Mouse (Mus musculus) adrenal gland, postnatal 4 days (tissue): ENCODE measurements around the gene Tmem203. TPM values are rescaled to one million over a fixed set of nuclear protein-coding genes. Genes with fewer than 3 reads are reported as not detected.

Experiments
- DNase-seq, 2 experiments: peaks; one replicate each; pipeline ENCODE4 v3.0.0; 2021 to 2022; ENCODE audit warnings: low spot score in 2 of 2, mixed read lengths in 2 of 2
- total RNA-seq, 2 experiments: library from RNA; stranded (reverse); gene quantifications; 2 replicates each; pipeline ENCODE4 v1.2.3; 2021

Gene Tmem203
- total RNA-seq, 2 experiments from 2014 or later = 28.9 to 38.5 TPM

DNA sequence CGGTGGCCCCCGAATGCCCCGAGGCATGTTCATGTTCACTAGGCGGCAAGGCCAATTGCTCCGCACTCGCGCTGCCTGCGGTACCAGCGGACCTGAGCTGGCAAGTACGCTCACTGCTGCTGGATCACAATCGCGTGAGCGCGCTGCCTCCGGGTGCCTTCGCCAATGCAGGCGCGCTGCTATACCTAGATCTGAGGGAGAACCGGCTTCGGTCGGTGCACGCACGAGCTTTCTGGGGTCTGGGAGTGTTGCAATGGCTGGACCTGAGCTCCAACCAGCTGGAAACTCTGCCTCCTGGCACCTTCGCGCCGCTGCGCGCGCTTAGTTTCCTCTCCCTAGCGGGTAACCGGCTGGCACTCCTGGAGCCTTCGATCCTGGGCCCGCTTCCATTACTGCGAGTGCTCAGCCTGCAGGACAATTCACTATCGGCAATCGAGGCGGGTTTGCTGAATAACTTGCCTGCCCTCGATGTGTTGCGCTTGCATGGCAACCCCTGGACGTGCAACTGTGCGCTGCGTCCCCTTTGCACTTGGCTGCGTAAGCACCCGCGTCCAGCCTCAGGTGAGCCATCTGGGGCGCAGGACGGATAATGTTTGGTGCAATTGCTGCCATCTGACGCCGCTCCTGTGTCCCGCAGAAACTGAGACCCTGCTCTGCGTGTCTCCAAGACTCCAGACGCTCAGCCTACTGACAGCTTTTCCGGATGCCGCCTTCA is 35.0 kb downstream of the Tmem203 start:
- no peak for DNase-seq

DNA sequence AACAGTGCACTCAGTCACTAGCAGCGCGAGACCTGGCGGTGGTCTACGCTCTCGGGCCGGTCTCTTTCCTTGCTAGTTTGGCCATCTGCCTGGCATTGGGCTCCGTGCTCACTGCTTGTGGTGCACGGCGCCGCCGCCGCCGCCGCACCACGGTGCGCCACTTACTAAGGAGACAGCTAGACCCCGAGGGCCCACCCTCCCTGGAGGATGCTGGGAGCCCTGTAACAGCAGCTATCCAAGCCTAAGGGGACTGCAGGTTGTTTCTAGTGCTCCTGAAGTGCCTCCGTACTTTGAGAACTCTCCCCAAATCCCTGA is 35.5 kb downstream of the Tmem203 start:
- DNase-seq = no peak

DNA sequence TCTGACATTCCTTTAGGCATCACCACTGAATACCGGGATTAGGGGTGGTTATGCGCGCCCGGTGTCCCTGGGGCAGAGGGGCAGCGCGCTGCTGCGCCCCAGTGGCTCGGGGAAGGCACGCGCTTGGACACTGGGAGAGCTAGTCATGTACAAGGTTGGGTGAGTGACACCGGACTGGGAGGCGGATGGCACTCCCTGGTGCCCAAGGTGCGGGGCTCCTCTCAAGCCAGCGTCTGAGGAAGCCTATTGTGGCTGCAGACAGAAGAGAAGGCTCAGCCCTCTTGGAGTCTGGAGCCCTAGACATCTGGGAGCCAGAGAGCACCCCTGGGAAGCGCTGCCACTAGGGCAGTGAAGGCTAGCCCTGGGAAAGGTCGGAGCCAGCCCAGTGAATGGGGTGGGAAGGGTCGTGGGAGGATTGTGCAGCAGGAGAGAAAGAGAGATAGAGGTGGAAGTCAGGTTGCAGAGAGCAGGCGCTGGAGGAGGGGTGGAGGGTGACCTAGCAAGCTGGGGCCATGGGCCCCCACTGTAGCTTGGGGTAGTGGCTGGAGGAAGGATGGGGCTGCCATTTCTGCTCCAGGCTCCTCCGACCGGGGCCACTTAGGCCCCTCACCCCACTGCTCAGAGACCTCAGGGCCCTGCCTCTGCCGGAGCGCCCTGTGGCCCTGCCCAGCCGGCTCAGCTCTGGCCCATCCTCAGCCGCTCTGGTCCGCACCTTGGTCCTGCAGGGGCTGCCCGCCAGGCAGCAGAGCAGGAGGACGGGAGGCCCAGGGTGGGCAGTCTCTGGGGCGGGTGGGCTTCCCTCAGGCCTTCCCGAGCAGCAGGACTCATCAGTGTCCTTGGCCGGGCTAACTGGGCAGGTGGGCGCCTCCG is 36.2 kb downstream of the Tmem203 start:
- no peak for DNase-seq

- DNase-seq = no peak
Observed at GRCm38 (mm10) chr2:25292054-25292544, 36.9 kb downstream of the Tmem203 start.

DNA sequence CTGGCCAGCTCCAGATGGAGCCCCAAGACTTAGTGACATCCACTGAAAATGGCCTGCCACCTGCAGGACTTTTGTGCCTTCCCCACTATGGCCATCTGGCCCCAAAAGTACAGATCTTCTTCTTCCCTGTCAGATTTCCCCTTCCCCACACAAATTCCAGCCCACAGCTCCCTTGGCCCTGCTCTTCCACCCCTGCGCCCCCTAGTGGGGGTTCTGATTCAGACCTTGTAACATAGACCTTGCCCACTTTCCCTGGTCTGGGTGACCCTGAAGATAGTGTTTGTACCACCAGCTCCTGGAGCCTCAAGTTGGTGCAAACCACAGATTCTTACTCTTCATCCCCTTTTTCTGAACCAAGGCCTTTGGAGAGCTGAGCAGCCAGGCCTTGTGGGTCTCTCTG is 37.6 kb downstream of the Tmem203 start:
- DNase-seq = peak in 1 of 2 experiments; percentile 65

DNA sequence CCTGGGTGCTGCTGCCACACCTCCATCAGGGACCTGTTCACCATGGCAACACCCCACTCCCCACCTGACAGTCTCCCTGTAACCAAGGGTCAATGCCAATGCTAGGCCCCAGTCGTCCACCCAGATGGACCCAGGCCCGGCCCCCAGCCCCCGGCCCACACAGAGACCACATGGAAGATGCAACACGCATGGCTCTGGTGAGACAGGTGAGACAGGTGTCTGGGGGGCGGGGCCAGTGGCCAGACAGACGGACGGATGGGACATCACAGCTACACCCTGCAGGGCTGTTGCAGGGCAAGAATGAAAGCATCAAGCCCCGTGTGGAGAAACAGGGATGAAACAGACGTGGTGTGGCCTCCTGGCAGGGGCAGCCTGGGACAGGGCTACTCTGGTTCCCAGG is 38.5 kb downstream of the Tmem203 start:
- no peak for DNase-seq

DNA sequence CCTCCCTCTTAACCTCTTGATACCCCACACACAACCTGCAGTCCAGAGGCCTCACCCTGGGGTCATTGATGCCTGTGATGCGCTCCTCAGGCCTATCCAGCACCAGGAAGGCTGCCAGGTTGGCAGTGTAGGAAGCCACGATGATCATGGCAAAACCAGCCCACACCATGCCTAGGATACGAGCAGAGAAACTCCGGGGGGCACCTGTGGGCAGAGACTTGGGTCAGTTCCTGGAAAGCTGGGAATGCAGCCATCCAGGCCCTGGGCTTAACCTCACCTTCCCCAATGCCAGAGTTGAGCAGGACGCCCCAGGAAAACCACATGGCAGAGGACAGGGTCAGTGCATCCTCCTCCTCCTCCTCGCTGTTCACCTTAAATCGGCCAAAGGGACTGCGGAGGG is 41.9 kb downstream of the Tmem203 start:
- no peak for DNase-seq

GRCm38 (mm10) chr2:25298046-25298445 is 42.8 kb downstream of the Tmem203 start:
- no peak for DNase-seq

GRCm38 (mm10) chr2:25303452-25303851 is 48.2 kb downstream of the Tmem203 start:
- DNase-seq = no peak

- no peak for DNase-seq
Observed at GRCm38 (mm10) chr2:25303931-25304656, 48.9 kb downstream of the Tmem203 start.

DNA sequence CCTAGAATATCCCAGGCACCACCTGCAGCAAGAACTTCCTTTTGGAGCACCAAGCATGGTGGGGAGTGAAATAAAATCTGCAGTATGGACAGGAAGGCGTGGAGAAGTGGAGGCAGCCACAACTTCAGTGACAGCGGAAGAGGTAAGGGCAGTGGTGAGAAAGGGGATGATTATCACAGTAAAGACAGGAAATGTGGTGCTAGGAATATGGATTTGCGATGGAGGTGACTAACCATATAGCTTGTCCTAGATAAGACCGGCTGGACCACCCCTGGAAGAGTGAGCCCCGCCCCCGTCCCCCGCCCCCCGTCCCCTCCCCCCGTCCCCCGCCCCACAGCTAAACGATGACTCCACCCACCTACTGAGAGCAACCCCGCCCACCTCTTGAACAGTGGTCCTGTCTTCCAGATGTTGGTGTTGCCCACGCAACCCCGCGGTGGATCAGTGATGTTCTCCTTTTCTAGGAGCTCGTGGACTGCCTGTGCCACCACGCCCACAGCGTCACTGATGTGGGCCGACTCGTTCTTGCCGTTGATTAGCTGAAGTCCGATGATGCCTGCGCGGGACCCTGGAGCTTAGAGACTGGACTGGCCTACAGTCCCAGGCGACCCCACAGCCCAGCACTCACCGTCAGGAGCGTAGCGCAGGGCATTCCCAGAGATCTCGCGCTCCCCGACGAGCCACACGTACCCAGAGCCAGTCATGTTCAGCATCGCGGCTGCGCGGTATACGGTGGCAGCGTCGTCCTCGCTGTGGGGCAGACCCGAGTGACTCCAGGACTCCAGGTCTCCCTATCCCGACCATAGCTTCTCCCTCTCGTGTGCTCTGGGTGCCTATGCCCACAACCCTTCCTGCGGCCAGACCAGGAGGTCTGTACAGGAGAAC is 49.7 kb downstream of the Tmem203 start:
- no peak for DNase-seq

Other genes with a start within 250 kb of the Tmem203 start
- gene Nsmf, start 201.1 kb upstream of the Tmem203 start, total RNA-seq = 10 to 100 TPM; 78.9 to 80.1 TPM
- 1 to 10 TPM; 2.0 to 5.4 TPM for gene Entpd8, start 175.1 kb upstream of the Tmem203 start, total RNA-seq
- under 1 TPM in 1 of 2 experiments, not detected in 1; 0.59 TPM for gene Noxa1, start 160.3 kb upstream of the Tmem203 start, total RNA-seq
- gene Nrarp, start 74.7 kb upstream of the Tmem203 start, total RNA-seq = 10 to 100 TPM; 10.2 to 18.4 TPM
- 10 to 100 TPM; 23.1 to 24.3 TPM for gene Tor4a, start 58.6 kb upstream of the Tmem203 start, total RNA-seq
- 10 to 100 TPM; 64.8 to 65.8 TPM for gene Nelfb, start 44.0 kb upstream of the Tmem203 start, total RNA-seq
- gene Stpg3, start 40.8 kb upstream of the Tmem203 start, total RNA-seq = not detected
- under 1 TPM; 0.45 to 0.68 TPM for gene Fam166a, start 36.7 kb upstream of the Tmem203 start, total RNA-seq
- 100 to 1,000 TPM; 235 to 257 TPM for gene Tubb4b, start 30.7 kb upstream of the Tmem203 start, total RNA-seq
- under 1 TPM in 1 of 2 experiments, not detected in 1; 0.95 TPM for gene Slc34a3, start 21.1 kb upstream of the Tmem203 start, total RNA-seq
- not detected for gene Rnf224, start 18.7 kb upstream of the Tmem203 start, total RNA-seq
- gene Rnf208, start 13.2 kb upstream of the Tmem203 start, total RNA-seq = 10 to 100 TPM; 14.3 to 18.7 TPM
- not detected for gene Cysrt1, start 13.0 kb upstream of the Tmem203 start, total RNA-seq
- gene AL732309.1, start 8.6 kb upstream of the Tmem203 start, total RNA-seq = 1 to 10 TPM; 4.4 to 5.9 TPM
- 10 to 100 TPM; 15.5 to 18.7 TPM for gene Tprn, start 7.2 kb downstream of the Tmem203 start, total RNA-seq
- gene Ssna1, start 17.0 kb downstream of the Tmem203 start, total RNA-seq = 10 to 100 TPM; 56.0 to 56.8 TPM
- 100 to 1,000 TPM; 110 to 115 TPM for gene Anapc2, start 17.0 kb downstream of the Tmem203 start, total RNA-seq
- not detected for gene Tmem210, start 32.7 kb downstream of the Tmem203 start, total RNA-seq
- not detected for gene Lrrc26, start 34.5 kb downstream of the Tmem203 start, total RNA-seq
- 10 to 100 TPM; 15.0 to 15.2 TPM for gene Grin1, start 63.7 kb downstream of the Tmem203 start, total RNA-seq
- gene Man1b1, start 76.9 kb downstream of the Tmem203 start, total RNA-seq = 10 to 100 TPM; 57.5 to 62.5 TPM
- gene Dpp7, start 100.9 kb downstream of the Tmem203 start, total RNA-seq = 10 to 100 TPM; 32.1 to 33.9 TPM
- gene Uap1l1, start 110.2 kb downstream of the Tmem203 start, total RNA-seq = 10 to 100 TPM; 18.6 to 24.0 TPM
- gene Sapcd2, start 116.9 kb downstream of the Tmem203 start, total RNA-seq = 1 to 10 TPM; 9.3 to 9.4 TPM
- gene Entpd2, start 140.4 kb downstream of the Tmem203 start, total RNA-seq = 10 to 100 TPM in 1 of 2 experiments, 1 to 10 TPM in 1; 10.0 to 11.8 TPM
- 100 to 1,000 TPM; 102 to 112 TPM for gene Npdc1, start 143.9 kb downstream of the Tmem203 start, total RNA-seq
- under 1 TPM in 1 of 2 experiments, not detected in 1; 0.82 TPM for gene Fut7, start 167.8 kb downstream of the Tmem203 start, total RNA-seq
- gene Abca2, start 173.3 kb downstream of the Tmem203 start, total RNA-seq = 10 to 100 TPM; 30.4 to 34.3 TPM
- gene Clic3, start 201.4 kb downstream of the Tmem203 start, total RNA-seq = 1 to 10 TPM; 1.4 to 1.7 TPM
- 10 to 100 TPM; 41.0 to 48.5 TPM for gene Paxx, start 205.7 kb downstream of the Tmem203 start, total RNA-seq
- gene Ptgds, start 214.6 kb downstream of the Tmem203 start, total RNA-seq = 1 to 10 TPM; 3.6 to 6.5 TPM
- gene Lcn12, start 238.5 kb downstream of the Tmem203 start, total RNA-seq = not detected
- 100 to 1,000 TPM in 1 of 2 experiments, 10 to 100 TPM in 1; 99.5 to 118 TPM for gene Fbxw5, start 245.3 kb downstream of the Tmem203 start, total RNA-seq
- gene C8g, start 246.3 kb downstream of the Tmem203 start, total RNA-seq = 1 to 10 TPM; 1.0 to 9.9 TPM